Mouse (Mus musculus): ENCODE measurements around the gene Tmem269. TPM values are rescaled to one million over a fixed set of nuclear protein-coding genes. Genes with fewer than 3 reads are reported as not detected.
A peak's percentile ranks its signal among the peaks of the same experiment; 100 is the strongest.

Gene Tmem269
- total RNA-seq, 2 experiments from 2014 or later: 0.30 to 0.45 TPM

- DNase-seq (ENCODE audit: low spot score in 2 of 2): no peak
These were observed 34.5 kb downstream of the Tmem269 start for GRCm38 (mm10) chr4:119183525-119183924.

- DNase-seq (ENCODE audit: low spot score in 2 of 2): no peak
These were observed 36.6 kb downstream of the Tmem269 start for GRCm38 (mm10) chr4:119181456-119181855.

GRCm38 (mm10) chr4:119180133-119180707, 37.8 kb downstream of the Tmem269 start:
- DNase-seq (ENCODE audit: low spot score in 2 of 2): no peak

- no peak for DNase-seq (ENCODE audit: low spot score in 2 of 2)
These were observed 39.7 kb downstream of the Tmem269 start for GRCm38 (mm10) chr4:119178331-119178730.

GRCm38 (mm10) chr4:119177702-119178101, 40.3 kb downstream of the Tmem269 start:
- DNase-seq (ENCODE audit: low spot score in 2 of 2): no peak

GRCm38 (mm10) chr4:119173851-119174453, 44.1 kb downstream of the Tmem269 start, which contains the start of gene Zfp691:
Gene Zfp691 (minus strand): TSS chr4:119174195.
- DNase-seq (ENCODE audit: low spot score in 2 of 2): peak; percentile 93 to 98

GRCm38 (mm10) chr4:119172919-119173650, 44.9 kb downstream of the Tmem269 start:
- DNase-seq (ENCODE audit: low spot score in 2 of 2): no peak

GRCm38 (mm10) chr4:119167663-119168062, 50.4 kb downstream of the Tmem269 start:
- DNase-seq (ENCODE audit: low spot score in 2 of 2): peak; percentile 79 to 90

GRCm38 (mm10) chr4:119167068-119167467, 50.9 kb downstream of the Tmem269 start:
- DNase-seq (ENCODE audit: low spot score in 2 of 2): no peak

- DNase-seq (ENCODE audit: low spot score in 2 of 2): no peak
These were observed 52.1 kb downstream of the Tmem269 start for GRCm38 (mm10) chr4:119165916-119166315.

GRCm38 (mm10) chr4:119162990-119163389, 55.0 kb downstream of the Tmem269 start:
- DNase-seq (ENCODE audit: low spot score in 2 of 2): no peak

- no peak for DNase-seq (ENCODE audit: low spot score in 2 of 2)
These were observed 56.7 kb downstream of the Tmem269 start for GRCm38 (mm10) chr4:119161358-119161757.

GRCm38 (mm10) chr4:119157891-119158290, 60.1 kb downstream of the Tmem269 start:
- no peak for DNase-seq (ENCODE audit: low spot score in 2 of 2)

- peak in 1 of 2 experiments; percentile 64 for DNase-seq (ENCODE audit: low spot score in 2 of 2)
These were observed 60.8 kb downstream of the Tmem269 start for GRCm38 (mm10) chr4:119157186-119157585.

Other genes starting within 250 kb of the Tmem269 start
- 100 to 1,000 TPM in 1 of 2 experiments, 10 to 100 TPM in 1; 89.7 to 110 TPM for gene Slc2a1, start 109.5 kb downstream of the Tmem269 start, total RNA-seq (2021)
- gene Zfp691, start 44.0 kb downstream of the Tmem269 start, total RNA-seq (2021): 10 to 100 TPM in 1 of 2 experiments, 1 to 10 TPM in 1; 7.3 to 11.0 TPM
- gene Ermap, start 28.2 kb downstream of the Tmem269 start, total RNA-seq (2021): under 1 TPM; 0.28 to 0.31 TPM
- gene Svbp, start 22.9 kb downstream of the Tmem269 start, total RNA-seq (2021): 10 to 100 TPM; 21.1 to 25.3 TPM
- 10 to 100 TPM; 32.4 to 33.2 TPM for gene AU022252, start 14.5 kb upstream of the Tmem269 start, total RNA-seq (2021)
- 1 to 10 TPM; 9.4 to 9.5 TPM for gene P3h1, start 14.7 kb upstream of the Tmem269 start, total RNA-seq (2021)
- 1 to 10 TPM in 1 of 2 experiments, under 1 TPM in 1; 0.79 to 1.9 TPM for gene Cldn19, start 37.2 kb upstream of the Tmem269 start, total RNA-seq (2021)
- gene Ybx1, start 76.4 kb upstream of the Tmem269 start, total RNA-seq (2021): 100 to 1,000 TPM; 465 to 518 TPM
- 10 to 100 TPM; 19.9 to 20.7 TPM for gene Ppih, start 102.3 kb upstream of the Tmem269 start, total RNA-seq (2021)
- gene Ccdc30, start 197.3 kb upstream of the Tmem269 start, total RNA-seq (2021): 10 to 100 TPM; 22.0 to 23.4 TPM
- gene Ppcs, start 204.2 kb upstream of the Tmem269 start, total RNA-seq (2021): 1 to 10 TPM; 4.6 to 6.8 TPM
- gene Zmynd12, start 204.6 kb upstream of the Tmem269 start, total RNA-seq (2021): under 1 TPM; 0.51 to 0.69 TPM